Mouse (Mus musculus) forebrain, embryonic 13.5 days (tissue): ENCODE results near the gene Foxred2. TPM values are rescaled to one million over a fixed set of nuclear protein-coding genes. Genes with fewer than 3 reads are reported as not detected.
A peak's percentile ranks its signal among the peaks of the same experiment; 100 is the strongest.

Experiments used
- ATAC-seq: fragments of 200-750 bp; cut with Nextera tagmentation; 2 replicates; pipeline ENCODE4 v1.8.0; 2017
- H3K27ac ChIP-seq: fragments of 300-500 bp; sonication (generic); 2 replicates; pipeline ENCODE4 v1.5.1; 2015; ENCODE audit warnings: inconsistent platforms, mild to moderate bottlenecking, moderate library complexity
- H3K27me3 ChIP-seq: fragments of 300-500 bp; sonication (generic); 2 replicates; pipeline ENCODE4 v1.6.1; 2015; ENCODE audit warnings: mild to moderate bottlenecking, inconsistent platforms
- H3K36me3 ChIP-seq: fragments of 300-500 bp; sonication (generic); 2 replicates; pipeline ENCODE4 v1.6.1; 2015; ENCODE audit warnings: mild to moderate bottlenecking, inconsistent platforms; ENCODE audit not compliant: poor library complexity, severe bottlenecking
- H3K4me1 ChIP-seq: fragments of 300-500 bp; sonication (generic); 2 replicates; pipeline ENCODE4 v1.6.1; 2015; ENCODE audit warnings: inconsistent platforms
- H3K4me2 ChIP-seq: fragments of 300-500 bp; sonication (generic); 2 replicates; pipeline ENCODE4 v1.6.1; 2015; ENCODE audit warnings: inconsistent platforms, mild to moderate bottlenecking, moderate library complexity
- H3K4me3 ChIP-seq: fragments of 300-500 bp; sonication (generic); 2 replicates; pipeline ENCODE4 v1.5.1; 2015; ENCODE audit warnings: mild to moderate bottlenecking, inconsistent platforms
- H3K9ac ChIP-seq: fragments of 300-500 bp; sonication (generic); 2 replicates; pipeline ENCODE4 v1.6.1; 2015; ENCODE audit warnings: mild to moderate bottlenecking, inconsistent platforms
- H3K9me3 ChIP-seq: fragments of 300-500 bp; sonication (generic); replicated peaks from 2 replicates; pipeline ENCODE4 v1.6.1; 2016; ENCODE audit warnings: inconsistent platforms
- WGBS: fragments of 180-500 bp; shearing (Covaris S2); methylation state at CpG from one replicate; pipeline ENCODE4 v1.1.7; 2015; 5-methylcytosine and 5-hydroxymethylcytosine counted together
- polyA plus RNA-seq: library from polyadenylated mRNA; unstranded; fragments of >200 nt; fragmentation: Nextera tagmentation; extraction: Ambion mirVana; gene quantifications from 2 replicates; pipeline ENCODE4 v1.2.1, GENCODE M21; 2015

Foxred2 gene
- polyA plus RNA-seq, 1 experiment from 2014 or later = 6.9 TPM

GRCm38 (mm10) chr15:77912048-77912447 is 44.5 kb downstream of the Foxred2 start:
- no peaks in the 10 kb centered on the region for H3K9me3 ChIP-seq
- H3K27me3 ChIP-seq = no peaks in the 10 kb centered on the region
- no peak overlapping the region for H3K4me3 ChIP-seq
- ATAC-seq = no peak
- no peak overlapping the region for H3K9ac ChIP-seq
- WGBS = 65% methylated on average over 5 of the region's 5 CpGs
- H3K4me1 ChIP-seq = no peaks in the 10 kb centered on the region
- H3K27ac ChIP-seq = no peak overlapping the region
- H3K36me3 ChIP-seq = peaks cover 40% of the 10 kb centered on the region
- no peak overlapping the region for H3K4me2 ChIP-seq

- H3K9me3 ChIP-seq = no peaks in the 10 kb centered on the region
- H3K27me3 ChIP-seq = peaks cover 8% of the 10 kb centered on the region
- no peak overlapping the region for H3K9ac ChIP-seq
- peaks cover 30% of the 10 kb centered on the region for H3K36me3 ChIP-seq
- no peaks in the 10 kb centered on the region for H3K4me1 ChIP-seq
- H3K4me2 ChIP-seq = no peak overlapping the region
- WGBS = 21% methylated on average over 2 of the region's 2 CpGs
- H3K4me3 ChIP-seq = no peak overlapping the region
- H3K27ac ChIP-seq = no peak overlapping the region
- ATAC-seq = no peak
These were observed 45.5 kb downstream of the Foxred2 start for GRCm38 (mm10) chr15:77911065-77911464.

DNA sequence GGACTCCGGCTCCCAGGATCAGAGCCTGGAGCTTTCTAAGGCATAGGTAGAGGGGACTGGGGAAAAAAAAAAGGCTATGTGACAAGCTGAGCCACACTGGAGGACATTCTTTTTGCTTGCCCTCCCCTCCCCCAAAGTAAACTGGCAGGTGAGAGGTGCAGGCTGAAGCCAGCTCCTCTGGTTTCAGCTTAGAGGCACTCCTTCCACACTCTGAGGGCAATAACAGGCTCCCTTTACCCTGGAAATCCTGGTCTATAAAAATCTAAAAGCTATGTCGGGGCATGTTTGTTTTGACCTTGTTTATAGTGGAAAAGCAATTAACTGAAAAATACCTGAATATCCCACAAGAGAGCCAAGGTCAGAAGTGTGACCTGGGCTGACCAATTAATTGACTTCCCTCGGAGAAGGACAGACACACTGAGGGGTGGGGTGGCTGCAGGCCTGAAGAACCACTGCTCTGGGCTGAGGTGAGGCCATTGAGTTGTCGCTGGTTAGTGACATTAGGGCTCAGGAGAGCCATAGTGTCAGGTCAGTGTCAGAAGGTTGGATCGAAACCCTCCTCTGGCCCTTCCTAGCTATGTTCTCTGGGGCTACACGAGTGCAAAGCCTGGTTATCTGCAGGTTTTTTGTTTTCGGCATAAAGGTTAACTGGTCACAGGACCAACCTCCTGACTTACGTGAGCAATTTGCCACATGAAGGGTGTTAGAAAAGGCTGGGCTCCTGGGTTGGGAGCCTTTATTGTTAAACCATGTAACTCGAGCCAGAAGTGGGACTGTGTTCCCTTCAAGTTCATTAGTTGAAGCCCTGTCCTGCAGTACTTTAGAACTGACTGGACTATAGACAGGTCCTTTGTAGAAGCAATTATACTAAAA is 48.6 kb downstream of the Foxred2 start:
- Histone ChIP-seq H3K4me3 (no peak overlapping the region), H3K4me2 (no peak overlapping the region), H3K27me3 (peaks cover 25% of the 10 kb centered on the region), H3K9ac (no peak overlapping the region), H3K4me1 (peaks cover 17% of the 10 kb centered on the region), H3K27ac (no peak overlapping the region), H3K9me3 (no peaks in the 10 kb centered on the region), H3K36me3 (no peaks in the 10 kb centered on the region)
- WGBS = 53% methylated on average over 9 of the region's 9 CpGs
- ATAC-seq = no peak

- WGBS = 64% methylated on average over 10 of the region's 10 CpGs
- ATAC-seq = no peak
- Histone ChIP-seq H3K36me3 (no peaks in the 10 kb centered on the region), H3K9me3 (no peaks in the 10 kb centered on the region), H3K4me3 (no peak overlapping the region), H3K9ac (no peak overlapping the region), H3K27ac (no peak overlapping the region), H3K27me3 (peaks cover 25% of the 10 kb centered on the region), H3K4me1 (peaks cover 17% of the 10 kb centered on the region), H3K4me2 (no peak overlapping the region)
These were observed 50.0 kb downstream of the Foxred2 start for GRCm38 (mm10) chr15:77906545-77906944.

DNA sequence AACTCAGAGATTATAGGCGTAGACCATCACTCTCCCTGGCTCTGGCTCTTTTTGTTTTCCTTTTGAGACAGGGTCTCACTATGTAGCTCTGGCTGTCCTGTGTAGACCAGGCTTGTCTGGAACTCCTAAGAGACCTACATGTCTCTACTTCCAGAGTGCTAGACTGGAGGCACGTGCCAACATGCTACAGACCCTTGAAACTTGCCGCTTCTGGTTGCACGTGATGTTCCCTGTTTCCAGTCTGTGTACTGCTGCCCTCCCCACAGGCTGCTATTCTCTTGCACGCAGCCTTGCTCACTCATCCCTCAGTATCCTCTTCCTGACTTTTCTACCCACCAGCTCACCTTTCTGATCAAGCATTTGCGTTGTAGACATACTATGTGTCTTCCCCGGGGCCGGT is 50.4 kb downstream of the Foxred2 start:
- no peaks in the 10 kb centered on the region for H3K36me3 ChIP-seq
- ATAC-seq = no peak
- H3K9me3 ChIP-seq = no peaks in the 10 kb centered on the region
- no peak overlapping the region for H3K27ac ChIP-seq
- H3K9ac ChIP-seq = no peak overlapping the region
- peaks cover 17% of the 10 kb centered on the region for H3K4me1 ChIP-seq
- no peak overlapping the region for H3K4me3 ChIP-seq
- H3K27me3 ChIP-seq = peaks cover 25% of the 10 kb centered on the region
- no peak overlapping the region for H3K4me2 ChIP-seq
- 86% methylated on average over 8 of the region's 8 CpGs for WGBS

- ATAC-seq = no peak
- Histone ChIP-seq H3K36me3 (no peaks in the 10 kb centered on the region), H3K27me3 (peaks cover 25% of the 10 kb centered on the region), H3K27ac (no peak overlapping the region), H3K4me2 (peak overlapping the region; percentile 64), H3K9me3 (no peaks in the 10 kb centered on the region), H3K4me3 (peak overlapping the region; percentile 34), H3K4me1 (peaks cover 17% of the 10 kb centered on the region), H3K9ac (peak overlapping the region; percentile 63)
- WGBS = 2% methylated on average over 26 of the region's 26 CpGs
These were observed 51.1 kb downstream of the Foxred2 start for GRCm38 (mm10) chr15:77905275-77905970.

GRCm38 (mm10) chr15:77904363-77904892 is 52.1 kb downstream of the Foxred2 start:
- Histone ChIP-seq H3K36me3 (no peaks in the 10 kb centered on the region), H3K27ac (no peak overlapping the region), H3K9me3 (no peaks in the 10 kb centered on the region), H3K4me1 (peaks cover 17% of the 10 kb centered on the region), H3K9ac (no peak overlapping the region), H3K4me3 (no peak overlapping the region), H3K4me2 (no peak overlapping the region), H3K27me3 (peaks cover 25% of the 10 kb centered on the region)
- 26% methylated on average over 12 of the region's 12 CpGs for WGBS
- ATAC-seq = no peak

DNA sequence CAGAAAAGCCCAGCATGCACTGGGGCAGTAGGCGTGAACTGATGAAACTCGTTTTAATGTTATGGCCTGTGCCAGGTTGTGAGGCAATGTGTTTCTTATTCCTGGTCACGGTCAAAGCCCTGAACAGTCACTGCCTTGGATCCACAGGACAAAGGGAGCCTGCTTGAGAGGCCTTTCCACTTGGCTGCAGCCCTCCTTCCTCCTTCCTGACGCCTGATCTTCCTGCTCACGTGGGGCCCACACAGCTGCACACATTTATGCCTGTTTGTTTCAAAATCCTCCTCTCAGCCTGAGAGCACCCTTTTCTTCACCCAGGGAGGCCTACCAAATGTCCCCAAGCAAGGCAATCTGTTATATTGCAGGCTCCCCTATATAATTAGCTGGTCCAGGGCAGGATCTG is 53.3 kb downstream of the Foxred2 start:
- peak overlapping the region; percentile 42; the same call in 1 of the 2 replicates for H3K27ac ChIP-seq
- H3K4me1 ChIP-seq = peaks cover 17% of the 10 kb centered on the region
- H3K4me3 ChIP-seq = no peak overlapping the region
- no peak overlapping the region for H3K9ac ChIP-seq
- ATAC-seq = no peak
- no peaks in the 10 kb centered on the region for H3K36me3 ChIP-seq
- H3K9me3 ChIP-seq = no peaks in the 10 kb centered on the region
- H3K27me3 ChIP-seq = peaks cover 25% of the 10 kb centered on the region
- 50% methylated on average over 5 of the region's 5 CpGs for WGBS
- no peak overlapping the region for H3K4me2 ChIP-seq

- Histone ChIP-seq H3K4me1 (no peaks in the 10 kb centered on the region), H3K9ac (no peak overlapping the region), H3K4me3 (no peak overlapping the region), H3K4me2 (no peak overlapping the region), H3K27ac (no peak overlapping the region), H3K36me3 (no peaks in the 10 kb centered on the region), H3K9me3 (no peaks in the 10 kb centered on the region), H3K27me3 (no peaks in the 10 kb centered on the region)
- no peak for ATAC-seq
- 92% methylated on average over 13 of the region's 14 CpGs for WGBS
These were observed 61.6 kb downstream of the Foxred2 start for GRCm38 (mm10) chr15:77894926-77895325.

GRCm38 (mm10) chr15:77893292-77893691 is 63.2 kb downstream of the Foxred2 start:
- no peak for ATAC-seq
- Histone ChIP-seq H3K27ac (no peak overlapping the region), H3K36me3 (no peaks in the 10 kb centered on the region), H3K4me2 (no peak overlapping the region), H3K9ac (no peak overlapping the region), H3K9me3 (no peaks in the 10 kb centered on the region), H3K4me1 (no peaks in the 10 kb centered on the region), H3K27me3 (no peaks in the 10 kb centered on the region), H3K4me3 (no peak overlapping the region)
- WGBS = 72% methylated on average over 10 of the region's 10 CpGs

DNA sequence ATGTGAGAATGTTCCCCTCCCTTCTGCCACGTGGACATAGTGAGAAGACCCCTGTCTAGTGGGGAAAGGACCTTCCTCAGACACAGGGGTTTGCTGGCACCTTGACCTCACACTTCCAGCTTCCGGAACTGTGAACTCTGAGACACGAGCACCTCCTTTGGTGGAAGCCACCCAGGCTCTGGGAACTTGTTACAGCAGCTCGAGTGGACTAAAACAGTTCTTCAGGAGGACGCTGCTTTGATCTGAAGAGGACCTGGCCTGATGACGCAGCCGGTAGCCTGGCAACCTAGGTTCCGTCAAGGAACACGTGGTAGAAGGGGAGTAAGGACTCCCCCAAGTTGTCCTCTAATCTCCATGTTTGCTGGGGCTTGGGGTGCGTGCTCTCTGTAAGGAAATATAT is 64.1 kb downstream of the Foxred2 start:
- ATAC-seq = no peak

GRCm38 (mm10) chr15:77891766-77892165 is 64.8 kb downstream of the Foxred2 start:
- Histone ChIP-seq H3K9ac (no peak overlapping the region), H3K4me1 (no peaks in the 10 kb centered on the region), H3K9me3 (no peaks in the 10 kb centered on the region), H3K27me3 (no peaks in the 10 kb centered on the region), H3K4me3 (no peak overlapping the region), H3K4me2 (no peak overlapping the region), H3K36me3 (no peaks in the 10 kb centered on the region), H3K27ac (no peak overlapping the region)
- ATAC-seq = no peak
- WGBS = 88% methylated on average over 8 of the region's 8 CpGs

More for the DNA sequence above, 64.1 kb downstream of the Foxred2 start:
- Histone ChIP-seq H3K4me2 (no peak overlapping the region), H3K27ac (no peak overlapping the region), H3K27me3 (no peaks in the 10 kb centered on the region), H3K9me3 (no peaks in the 10 kb centered on the region), H3K36me3 (no peaks in the 10 kb centered on the region), H3K4me3 (no peak overlapping the region), H3K9ac (no peak overlapping the region), H3K4me1 (no peaks in the 10 kb centered on the region)
- 88% methylated on average over 10 of the region's 10 CpGs for WGBS
